Mouse (Mus musculus) layer of hippocampus, postnatal 36 days (tissue): ENCODE measurements around the gene Kif1b. TPM values are rescaled to one million over a fixed set of nuclear protein-coding genes. Genes with fewer than 3 reads are reported as not detected.
"Not testable (repeated sequence)": the region's sequence is repeated elsewhere in the genome, so short reads cannot be mapped to it uniquely, and the experiment has no call there.

ENCODE experiments used
- DNase-seq, 2 experiments: peaks; one replicate each; pipeline ENCODE4 v3.0.0; 2022
- total RNA-seq, 2 experiments: library from RNA; stranded (reverse); gene quantifications; 2 replicates each; pipeline ENCODE4 v1.2.3; 2021

Gene Kif1b
- total RNA-seq, 2 experiments from 2014 or later = 391 to 406 TPM

DNA sequence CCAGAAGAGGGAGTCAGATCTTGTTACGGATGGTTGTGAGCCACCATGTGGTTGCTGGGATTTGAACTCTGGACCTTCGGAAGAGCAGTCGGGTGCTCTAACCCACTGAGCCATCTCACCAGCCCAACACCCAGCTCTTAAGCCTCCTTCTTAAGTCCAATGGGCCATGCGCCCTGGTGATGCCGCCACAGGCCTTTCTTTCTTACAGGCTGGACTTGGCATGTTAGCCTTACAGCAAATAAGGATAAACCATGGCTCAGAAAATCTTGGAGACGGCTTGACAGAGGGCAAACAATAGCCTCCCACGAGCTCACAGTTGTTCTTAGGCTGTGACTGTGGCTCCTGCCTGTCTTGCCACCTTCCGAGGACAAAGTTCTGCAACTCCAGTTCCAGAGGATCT is 137.6 kb downstream of the Kif1b start:
- not testable (repeated sequence) for DNase-seq

DNA sequence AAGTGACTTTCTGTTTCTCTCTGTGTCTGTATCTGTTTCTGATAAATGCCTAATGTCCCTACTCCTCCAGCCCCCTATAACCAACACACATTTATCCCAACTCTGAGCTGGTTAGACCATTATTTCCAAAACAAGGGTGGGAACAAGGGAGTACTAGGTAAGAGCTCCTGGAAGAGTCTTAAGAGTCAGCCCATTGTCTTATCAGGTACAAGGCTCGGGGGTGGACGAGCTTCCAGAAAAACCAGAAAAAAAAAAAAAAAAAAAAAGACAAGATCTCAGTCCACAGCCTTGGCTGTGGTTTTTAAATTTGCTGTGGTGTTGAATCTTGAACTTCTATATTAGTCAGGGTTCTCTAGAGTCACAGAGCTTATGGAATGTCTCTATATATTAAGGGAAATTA is 139.5 kb downstream of the Kif1b start:
- DNase-seq = no peak

DNA sequence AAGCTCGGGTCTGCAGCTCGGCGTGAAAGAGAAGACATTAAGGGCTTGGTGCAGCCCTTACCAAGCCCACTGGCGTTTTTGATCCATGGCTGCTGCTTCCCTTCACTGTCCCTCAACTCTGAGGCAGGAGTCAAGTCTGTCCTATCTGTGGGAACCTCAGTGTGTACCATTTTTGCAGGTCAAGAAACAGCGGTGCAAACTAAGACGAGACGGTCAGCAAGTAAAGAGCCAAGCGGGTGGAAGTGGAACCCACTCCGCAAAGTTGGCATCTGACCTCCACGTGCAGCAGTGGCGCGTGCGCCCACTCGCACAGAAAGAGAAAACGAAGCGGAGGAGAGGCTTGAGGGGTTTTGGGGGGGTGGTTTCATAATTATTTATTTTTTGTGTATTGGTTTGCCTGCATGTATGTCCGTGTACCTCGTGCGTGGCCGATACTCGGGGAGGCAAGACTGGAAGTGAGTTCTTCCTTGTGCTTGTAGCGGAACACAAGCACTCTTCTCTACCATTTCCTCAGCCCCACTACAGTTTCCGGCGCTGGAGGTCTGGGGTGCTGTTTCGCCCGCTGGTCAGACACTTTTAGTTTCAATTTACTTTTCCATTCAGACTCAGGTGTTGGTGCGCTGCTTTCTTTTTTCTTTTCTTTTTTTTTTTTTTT is 140.4 kb downstream of the Kif1b start:
- peak in 1 of 2 experiments; percentile 29 for DNase-seq

DNA sequence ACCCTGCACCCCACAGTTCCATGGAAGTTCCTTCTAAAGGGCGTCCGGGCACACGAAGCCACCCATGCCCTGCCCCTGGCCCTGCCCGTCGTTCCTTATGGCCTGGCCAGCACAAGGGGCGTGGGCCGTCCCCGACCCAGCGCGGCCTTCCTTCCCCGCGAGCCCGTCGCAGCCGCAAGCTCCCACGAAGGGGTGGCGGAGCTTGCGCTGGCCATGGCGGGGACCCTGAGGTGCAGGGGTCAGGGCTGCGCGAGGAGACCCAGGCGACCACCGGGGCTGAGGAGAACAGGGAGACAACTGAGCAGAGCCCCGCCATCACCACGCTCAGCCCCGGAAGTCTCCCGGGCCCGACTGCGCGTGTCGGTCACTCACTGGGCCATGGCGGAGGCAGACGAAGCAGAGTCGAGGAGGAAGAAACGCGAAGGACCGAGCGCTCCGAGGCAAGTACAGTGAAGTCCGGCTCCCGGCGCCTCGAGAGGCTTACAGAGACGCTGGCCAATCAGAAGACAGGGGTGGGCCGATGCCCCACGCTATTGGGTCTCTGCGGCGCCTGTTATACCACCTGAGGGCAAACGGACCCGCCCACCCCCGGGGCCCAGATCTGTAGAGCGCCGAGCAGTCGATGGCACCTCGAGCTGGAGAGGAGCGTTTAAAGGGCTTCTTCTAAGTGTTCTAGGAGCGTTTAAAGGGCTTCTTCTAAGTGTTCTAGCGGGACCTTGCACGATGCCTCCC is 141.1 kb downstream of the Kif1b start, which contains the start of gene Pgd:
TSS of gene Pgd (minus strand) at position 557 of the 732 bp plus-strand sequence.
- peak; percentile 95 for DNase-seq

DNA sequence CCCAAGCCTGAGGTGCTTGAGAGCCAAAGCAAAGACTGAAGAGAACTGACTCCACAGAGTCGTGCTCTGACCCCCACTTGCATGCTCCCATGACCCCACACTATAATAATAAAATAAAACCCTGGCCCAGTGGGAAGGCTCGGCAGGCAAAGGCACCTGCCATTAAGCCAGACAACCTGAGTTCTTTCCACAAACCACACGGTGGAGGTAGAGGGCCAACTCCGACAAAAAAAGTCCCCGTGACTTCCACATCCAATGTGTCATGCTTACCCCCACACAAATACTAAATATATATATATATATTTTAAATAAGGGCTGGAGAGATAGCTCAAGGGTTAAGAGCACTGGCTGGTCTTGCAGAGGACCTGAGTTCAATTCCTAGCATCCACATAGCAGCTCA is 143.3 kb downstream of the Kif1b start:
- DNase-seq = no peak

DNA sequence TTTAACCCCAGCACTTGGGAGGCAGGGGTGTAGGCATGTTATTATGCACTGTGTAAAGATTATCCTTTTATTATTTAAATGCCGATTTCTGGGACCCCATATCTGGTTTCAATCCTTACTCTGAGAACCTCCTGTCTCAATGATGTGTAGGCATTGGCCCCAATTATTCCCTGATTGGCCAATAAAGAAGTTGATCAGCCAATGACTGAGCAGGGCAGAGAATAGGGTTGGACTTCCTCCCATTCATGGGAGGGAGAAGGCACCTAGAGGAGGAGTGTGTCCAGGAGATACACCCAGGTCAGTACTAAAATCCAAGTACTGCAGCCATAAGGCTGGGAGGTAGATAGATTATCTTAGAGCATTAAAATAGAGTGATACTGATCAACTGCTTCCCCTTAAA is 144.3 kb downstream of the Kif1b start:
- DNase-seq = no peak

DNA sequence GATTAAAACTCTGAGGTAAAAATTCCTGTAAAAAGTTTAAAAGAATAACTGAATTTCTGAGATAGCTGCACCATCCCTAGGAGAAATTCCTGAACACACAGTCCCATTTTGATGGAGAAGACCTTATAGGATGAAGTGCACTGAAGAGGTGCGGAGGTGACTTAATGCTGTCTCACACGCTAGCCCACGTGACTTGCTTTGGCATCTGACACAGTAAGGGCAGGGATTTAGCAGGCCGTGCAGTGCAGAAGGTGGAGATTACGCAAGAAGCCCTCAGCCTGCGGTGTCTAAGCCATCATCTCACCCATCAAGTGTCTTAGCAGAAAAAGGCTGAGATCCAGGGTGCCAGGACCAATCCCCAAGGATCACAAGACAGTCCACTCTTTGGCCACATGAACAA is 146.3 kb downstream of the Kif1b start:
- no peak for DNase-seq

DNA sequence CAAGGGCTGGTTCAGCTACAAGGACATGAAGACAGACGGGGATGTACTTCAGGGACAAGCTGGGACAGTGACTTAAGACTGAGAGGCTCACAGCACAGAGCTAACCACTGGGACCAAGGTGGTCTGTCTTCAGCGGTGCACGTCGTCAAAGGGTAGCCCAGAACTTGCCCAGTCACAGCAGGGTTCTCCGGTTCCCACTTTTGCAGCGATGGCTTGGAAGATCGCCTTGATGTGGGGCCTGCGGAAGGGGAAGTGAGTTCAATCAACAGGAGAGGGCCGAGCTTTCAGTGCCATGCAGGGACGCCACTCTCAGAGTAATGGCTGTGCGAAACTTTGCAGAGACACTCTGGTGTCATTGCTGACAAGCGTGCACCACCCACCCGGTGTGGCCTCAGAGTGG is 147.6 kb downstream of the Kif1b start:
- DNase-seq = no peak

DNA sequence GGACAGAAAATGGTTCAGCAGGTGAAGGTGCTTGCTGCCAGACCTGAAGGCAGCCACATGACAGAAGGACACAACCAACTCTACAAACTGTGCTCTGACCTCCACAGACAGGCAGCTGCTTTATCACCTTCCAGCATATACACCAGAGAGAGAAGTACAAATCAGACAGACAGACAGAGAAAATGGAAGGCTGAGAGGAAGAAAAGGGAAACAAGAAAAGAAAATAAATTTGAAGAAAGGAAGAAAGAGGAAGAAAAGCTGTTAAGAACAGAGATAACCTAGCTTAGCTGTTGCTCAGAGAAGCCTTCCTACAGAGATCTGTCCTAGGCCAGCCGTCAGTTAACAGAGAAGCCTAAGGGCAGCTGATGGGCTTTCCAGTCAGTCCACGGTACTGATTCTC is 148.3 kb downstream of the Kif1b start:
- DNase-seq = no peak

DNA sequence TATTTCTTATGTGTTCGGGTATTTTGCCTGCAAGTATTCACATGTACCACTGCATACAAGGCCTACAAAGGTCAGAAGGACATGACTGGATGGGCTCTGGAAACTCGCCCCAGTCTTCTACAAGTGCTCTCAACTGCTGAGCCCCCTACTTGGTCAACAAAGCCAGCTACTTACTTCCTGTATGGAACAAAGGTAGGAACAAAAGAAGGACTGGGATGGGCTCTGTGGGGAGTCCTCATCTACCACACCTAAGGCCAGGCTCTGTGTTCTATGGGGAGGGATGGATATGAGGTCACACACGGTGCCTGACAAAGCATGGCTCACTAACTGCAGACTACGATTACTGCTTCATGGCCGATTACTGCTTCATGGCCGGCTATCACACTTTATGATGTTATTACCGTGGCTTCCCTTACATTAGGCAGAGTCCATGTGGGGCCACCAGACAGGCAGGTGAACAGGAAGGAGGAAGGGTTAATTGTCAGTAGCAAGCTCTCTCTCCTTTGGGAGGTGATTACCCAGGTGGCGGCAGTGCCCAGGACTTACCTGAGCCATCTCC is 150.0 kb downstream of the Kif1b start:
- no peak for DNase-seq

DNA sequence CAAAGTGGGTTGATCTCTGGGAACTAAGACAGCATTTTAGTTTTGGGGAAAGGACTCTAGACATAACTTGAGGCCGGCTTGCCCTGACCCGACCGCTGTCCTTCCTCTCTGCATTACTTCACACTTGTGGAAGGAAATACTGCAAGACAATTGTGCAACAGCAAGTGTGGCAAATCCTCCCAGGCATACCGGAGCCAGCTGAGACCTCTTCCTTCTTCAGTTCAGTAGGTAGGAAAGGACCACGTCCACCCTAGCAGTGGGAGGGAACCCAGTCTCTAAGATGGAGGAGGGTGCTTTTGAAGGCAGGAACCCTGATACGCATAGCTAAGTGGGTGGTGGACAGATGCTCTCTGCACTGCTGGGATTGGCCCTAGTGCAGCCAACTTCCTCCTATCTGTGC is 151.8 kb downstream of the Kif1b start:
- DNase-seq = no peak

DNA sequence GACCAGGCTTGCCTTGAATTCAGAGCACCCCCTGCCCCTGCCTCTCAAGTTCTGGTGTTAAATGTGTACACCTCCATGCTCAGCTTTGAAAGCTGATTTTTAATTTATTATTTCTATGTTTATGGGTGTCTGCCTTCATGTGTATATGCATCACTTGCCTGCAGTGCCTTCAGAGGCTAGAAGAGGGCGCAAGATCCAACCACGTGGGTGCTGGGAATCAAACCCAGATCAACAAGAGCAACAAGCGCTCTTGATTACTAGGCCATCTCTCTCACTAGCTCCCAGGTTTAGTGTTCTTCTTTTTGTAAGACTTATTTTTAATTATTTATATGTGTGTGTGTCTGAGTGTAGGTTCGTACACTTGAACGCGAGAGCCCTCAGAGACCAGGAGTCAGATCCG is 152.6 kb downstream of the Kif1b start:
- DNase-seq = no peak

DNA sequence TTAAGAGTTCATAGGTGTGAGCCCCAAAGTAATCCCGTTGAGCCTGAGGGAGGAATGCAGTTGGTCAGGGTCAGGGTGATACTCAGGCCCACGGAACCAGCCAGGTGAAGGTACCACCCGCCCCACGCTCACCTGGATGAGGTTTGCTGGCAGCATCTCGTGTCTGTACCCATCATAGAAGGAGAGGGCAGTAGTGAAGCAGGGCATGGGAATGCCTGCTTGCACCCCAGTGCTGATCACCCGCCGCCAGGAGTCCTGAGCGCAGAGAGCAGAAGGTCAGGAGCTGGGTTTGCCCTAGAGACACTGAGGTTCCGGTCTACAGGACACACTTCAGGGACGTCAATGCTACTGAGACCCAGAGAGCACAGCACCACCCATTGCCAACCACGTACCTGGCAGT is 156.8 kb downstream of the Kif1b start:
- no peak for DNase-seq

DNA sequence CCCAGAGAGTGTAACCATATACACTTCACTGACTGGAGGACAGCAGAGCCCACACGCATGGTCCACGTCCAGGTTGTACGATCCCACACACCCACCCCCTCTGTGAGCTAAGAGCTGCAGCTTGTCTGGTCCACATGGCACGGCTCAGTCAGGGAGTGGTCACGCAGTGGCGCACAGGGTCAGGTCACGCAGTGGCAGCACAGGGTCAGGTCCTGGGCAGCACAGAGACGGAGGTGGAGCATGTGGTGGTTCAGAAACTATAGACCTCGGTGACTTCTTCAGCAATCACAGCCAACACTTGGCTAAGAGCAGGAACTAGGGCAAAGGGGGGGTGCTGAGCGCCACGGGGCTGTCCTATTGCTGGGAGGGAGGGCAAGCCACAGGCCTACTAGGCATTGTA is 157.2 kb downstream of the Kif1b start:
- no peak for DNase-seq

DNA sequence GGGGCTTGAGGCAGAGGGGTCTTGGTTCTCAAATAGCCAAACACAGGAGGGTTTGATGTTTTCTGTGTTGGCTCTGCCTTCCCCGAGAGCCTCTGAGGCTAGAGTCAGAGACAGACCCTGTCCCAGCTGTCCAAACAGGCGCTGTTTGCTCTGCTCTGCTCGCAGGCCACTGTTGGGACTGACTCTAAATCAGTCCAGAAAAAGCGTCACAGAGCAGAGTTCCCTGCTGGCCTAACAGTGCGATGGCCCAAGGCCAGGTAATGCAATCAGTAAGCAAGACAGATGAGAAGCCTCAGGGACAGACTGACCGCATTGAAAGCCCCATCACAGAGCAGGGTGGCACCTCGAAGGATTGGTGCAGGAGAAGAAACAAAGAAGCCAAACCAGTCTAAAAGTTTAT is 157.9 kb downstream of the Kif1b start:
- no peak for DNase-seq

DNA sequence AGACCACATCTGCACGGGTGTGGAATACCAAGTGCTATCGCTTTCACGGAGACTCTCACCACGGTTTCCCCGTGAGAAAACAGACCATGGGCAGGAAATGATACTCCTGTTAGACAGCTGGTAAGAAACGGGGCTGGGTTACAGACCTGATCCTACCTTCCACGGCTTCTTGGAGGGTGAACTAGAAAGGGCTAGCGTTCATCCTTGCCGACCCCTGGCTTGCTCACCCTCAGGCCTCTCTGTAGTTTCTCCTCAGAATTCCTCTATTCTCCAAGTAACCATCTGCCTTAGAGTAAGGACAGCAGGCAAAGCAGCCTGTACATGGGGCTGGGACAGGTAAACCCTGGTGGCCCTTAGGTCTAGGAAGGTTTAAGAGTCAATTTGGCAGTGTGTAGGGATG is 158.3 kb downstream of the Kif1b start:
- DNase-seq = no peak

DNA sequence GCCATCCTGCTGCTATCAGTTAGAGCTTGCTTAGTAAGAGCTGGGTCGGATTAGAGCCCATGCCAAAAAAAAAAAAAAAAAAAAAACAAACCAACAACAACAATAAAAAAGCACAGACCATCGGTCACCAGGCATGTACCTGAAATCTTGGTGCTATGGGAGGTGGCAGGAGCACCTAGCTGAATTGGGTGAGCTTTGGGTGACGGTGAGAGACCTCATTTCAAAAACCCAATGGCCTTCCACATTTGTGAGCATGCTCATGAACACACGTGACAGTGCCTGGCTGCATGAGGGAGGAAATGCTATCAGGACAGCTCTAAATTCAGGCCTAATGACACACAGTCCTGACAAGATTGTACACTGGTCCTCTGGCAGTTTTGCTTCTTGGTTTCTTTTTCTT is 159.4 kb downstream of the Kif1b start:
- no peak for DNase-seq

DNA sequence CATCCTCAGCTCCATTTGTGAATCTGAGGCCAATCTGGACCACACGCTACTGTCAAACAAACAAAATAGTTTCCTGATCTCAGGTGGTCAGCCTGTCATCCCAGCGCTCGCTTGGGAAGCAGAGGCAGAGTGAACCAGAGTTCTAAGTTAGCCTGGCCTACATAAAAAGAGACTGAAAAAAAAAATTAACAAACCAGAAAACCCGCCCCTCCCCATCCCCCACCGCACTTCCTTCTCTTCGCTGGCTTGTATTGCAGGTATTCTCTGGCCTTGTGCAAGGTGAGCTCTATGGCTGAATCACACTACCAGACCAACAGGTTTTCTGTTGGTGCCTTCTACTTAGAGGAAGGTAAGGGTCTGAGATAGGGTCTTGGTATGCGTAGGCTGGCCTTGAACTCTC is 160.0 kb downstream of the Kif1b start:
- DNase-seq = no peak

DNA sequence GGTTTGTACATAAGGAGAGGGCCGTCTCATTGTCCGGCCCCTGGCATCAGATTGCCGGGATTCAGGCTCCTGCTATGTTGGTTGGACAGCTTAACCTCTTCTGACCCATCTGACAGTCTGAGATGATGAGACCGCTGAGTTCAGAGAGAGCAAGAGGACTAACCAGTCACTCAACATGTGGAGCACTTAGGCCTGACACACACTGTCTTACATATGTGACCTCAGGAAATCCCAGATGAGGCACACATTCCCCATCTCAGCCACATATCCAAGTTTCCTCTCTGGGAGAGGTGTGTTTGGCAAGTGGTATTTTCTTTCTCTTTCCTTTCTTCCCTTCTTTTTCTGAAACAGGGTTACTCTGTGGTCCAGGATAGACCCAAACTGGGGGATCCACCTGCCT is 162.3 kb downstream of the Kif1b start:
- no peak for DNase-seq

DNA sequence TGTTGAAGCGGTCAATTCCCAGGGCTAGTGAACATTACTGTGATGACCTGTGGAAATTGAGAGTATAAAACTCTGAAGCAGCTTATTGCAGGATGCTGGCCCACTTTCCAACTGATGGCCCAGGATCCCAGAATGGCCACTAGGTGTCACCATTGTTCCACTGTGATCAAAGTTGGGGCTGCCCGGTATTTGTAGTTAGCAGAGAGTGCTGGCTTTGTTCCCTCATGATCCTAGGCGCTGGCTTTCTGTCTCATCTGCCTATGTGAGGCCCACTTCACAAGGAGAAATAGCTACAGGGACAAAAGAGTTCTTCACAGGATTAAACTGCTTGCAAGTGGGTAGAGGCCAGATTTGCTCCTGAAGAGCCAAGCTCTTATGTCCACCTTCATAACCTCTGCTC is 163.0 kb downstream of the Kif1b start:
- peak; percentile 76 to 81 for DNase-seq

DNA sequence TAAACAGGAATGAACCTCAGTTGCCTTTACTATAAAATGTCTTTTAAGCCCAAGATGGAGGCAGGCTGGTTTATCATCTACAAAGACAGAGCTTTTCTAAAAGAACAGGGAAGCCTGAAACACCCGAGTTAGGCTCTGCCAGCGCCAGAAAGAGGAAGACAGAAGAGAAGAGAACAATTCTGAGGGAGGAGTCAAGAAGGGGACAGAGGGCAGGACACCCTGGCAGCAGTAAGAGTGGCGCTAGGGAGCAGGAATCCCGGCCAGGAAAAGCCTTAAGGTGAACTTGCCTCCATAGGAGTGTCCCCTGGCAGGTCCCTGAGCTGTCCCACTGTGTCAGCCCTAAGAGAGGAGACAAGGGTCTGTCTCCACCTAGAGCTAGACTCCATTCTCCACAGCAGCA is 163.9 kb downstream of the Kif1b start:
- no peak for DNase-seq

DNA sequence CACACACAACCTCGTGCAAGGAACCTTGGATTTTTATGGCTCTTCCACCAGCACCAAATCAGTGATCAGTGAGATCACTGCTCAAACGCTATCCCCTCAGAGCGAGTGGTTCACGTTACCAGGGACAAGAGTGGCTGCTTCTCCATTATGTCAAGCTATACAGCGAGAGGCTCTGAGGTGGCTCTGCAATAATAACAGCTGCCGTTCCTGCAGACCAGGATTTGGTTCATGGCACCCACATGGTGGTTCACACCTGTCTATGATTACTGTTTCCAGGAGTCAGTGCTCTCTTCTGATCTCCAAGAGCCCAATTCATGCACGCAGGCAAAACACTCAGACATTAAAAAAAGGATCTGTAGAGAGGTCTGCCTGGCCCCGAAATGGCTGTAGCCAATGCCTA is 169.0 kb downstream of the Kif1b start:
- no peak for DNase-seq

DNA sequence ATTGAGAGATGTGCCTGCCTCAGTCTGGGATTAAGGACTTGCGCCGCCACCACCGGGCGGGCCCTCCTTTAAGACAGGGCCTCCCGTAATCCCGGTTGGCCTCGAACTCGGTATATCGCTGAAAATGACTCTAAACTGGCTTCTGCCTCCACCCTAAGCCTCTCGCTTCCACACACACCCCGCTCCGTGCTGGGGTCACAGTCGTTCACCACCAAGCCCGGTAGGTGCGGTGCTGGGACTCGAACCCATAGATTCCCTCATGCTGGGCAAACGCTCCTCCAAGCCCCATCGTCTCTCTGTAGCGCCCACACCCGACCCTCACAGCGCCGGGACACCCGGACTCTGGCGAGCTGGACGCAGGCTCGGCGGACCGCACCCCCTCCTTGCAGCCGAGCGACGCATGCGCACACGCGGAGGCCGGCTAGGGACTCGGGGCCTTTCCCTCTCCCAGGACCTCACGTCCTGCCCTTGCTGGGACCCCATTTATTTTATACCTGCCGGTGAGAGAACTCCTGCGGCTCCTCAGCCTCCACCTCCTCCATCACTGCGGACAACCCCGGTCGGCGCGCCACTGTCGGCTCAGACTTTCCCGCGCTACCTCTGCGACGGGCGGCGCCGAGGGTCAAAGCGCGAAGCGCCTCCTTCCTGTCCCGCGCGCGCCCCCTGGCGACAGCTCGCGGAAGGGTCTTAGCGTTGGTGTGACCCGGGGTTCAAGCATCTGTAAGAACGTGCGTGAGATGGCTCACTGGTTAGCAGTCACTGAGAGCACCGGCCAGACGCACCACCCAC is 170.3 kb downstream of the Kif1b start, which contains the start of gene Cenps:
TSS of gene Cenps (minus strand) at position 648 of the 789 bp plus-strand sequence.
- DNase-seq = peak; percentile 86
